Mouse (Mus musculus) C2C12 (cell line): ENCODE results near the gene Bend3.

Experiments used
- CTCF ChIP-seq: IDR thresholded peaks from one replicate; pipeline ENCODE4 v1.5.1; 2011; ENCODE audit not compliant: control insufficient read depth, insufficient read depth, insufficient read length
- FOSL1 ChIP-seq: IDR thresholded peaks from one replicate; pipeline ENCODE4 v1.8.0; 2011; ENCODE audit warnings: mild to moderate bottlenecking, low read length; ENCODE audit not compliant: poor library complexity, insufficient read depth, severe bottlenecking
- MYOD1 ChIP-seq: IDR thresholded peaks from one replicate; pipeline ENCODE4 v1.6.1; 2011; ENCODE audit warnings: low read depth; ENCODE audit not compliant: control insufficient read depth, insufficient read length
- USF1 ChIP-seq: IDR thresholded peaks from one replicate; pipeline ENCODE4 v1.6.1; 2011; ENCODE audit warnings: low read depth, mild to moderate bottlenecking, control low read depth, moderate library complexity

- TF ChIP-seq CTCF (no peak), FOSL1 (no peak), MYOD1 (no peak), USF1 (no peak)
Measured at GRCm38 (mm10) chr10:43462821-43463220, 15.8 kb upstream of the Bend3 start.
